Mouse (Mus musculus) liver, embryonic 15.5 days (tissue): ENCODE data around the gene Pde4a. TPM values are rescaled to one million over a fixed set of nuclear protein-coding genes. Genes with fewer than 3 reads are reported as not detected.
"Not testable (repeated sequence)": the region's sequence is repeated elsewhere in the genome, so short reads cannot be mapped to it uniquely, and the experiment has no call there.

ENCODE experiments used
- ATAC-seq: fragments of 200-750 bp; cut with Nextera tagmentation; 2 replicates; pipeline ENCODE4 v1.8.0; 2017; ENCODE audit warnings: moderate number of reproducible peaks, mild to moderate bottlenecking, moderate library complexity; ENCODE audit not compliant: insufficient read depth
- H3K27ac ChIP-seq: fragments of 300-500 bp; sonication (generic); replicated peaks from 2 replicates; pipeline ENCODE4 v1.5.1; 2015; ENCODE audit warnings: mild to moderate bottlenecking, inconsistent platforms
- H3K27me3 ChIP-seq: fragments of 300-500 bp; sonication (generic); 2 replicates; pipeline ENCODE4 v1.6.1; 2015; ENCODE audit warnings: mild to moderate bottlenecking, inconsistent platforms
- H3K36me3 ChIP-seq: fragments of 300-500 bp; sonication (generic); replicated peaks from 2 replicates; pipeline ENCODE4 v1.6.1; 2015; ENCODE audit warnings: moderate library complexity, mild to moderate bottlenecking, inconsistent platforms
- H3K4me1 ChIP-seq: fragments of 300-500 bp; sonication (generic); replicated peaks from 2 replicates; pipeline ENCODE4 v1.6.1; 2015; ENCODE audit warnings: inconsistent platforms
- H3K4me2 ChIP-seq: fragments of 300-500 bp; sonication (generic); 2 replicates; pipeline ENCODE4 v1.6.1; 2015; ENCODE audit warnings: moderate library complexity, mild to moderate bottlenecking, inconsistent platforms
- H3K4me3 ChIP-seq: fragments of 300-500 bp; sonication (generic); replicated peaks from 2 replicates; pipeline ENCODE4 v1.5.1; 2015; ENCODE audit warnings: mild to moderate bottlenecking, inconsistent platforms
- H3K9ac ChIP-seq: fragments of 300-500 bp; sonication (generic); 2 replicates; pipeline ENCODE4 v1.6.1; 2015; ENCODE audit warnings: moderate library complexity, mild to moderate bottlenecking, inconsistent platforms
- H3K9me3 ChIP-seq: fragments of 300-500 bp; sonication (generic); replicated peaks from 2 replicates; pipeline ENCODE4 v1.6.1; 2016; ENCODE audit warnings: inconsistent platforms
- WGBS: fragments of 180-500 bp; shearing (Covaris S2); methylation state at CpG from one replicate; pipeline ENCODE4 v1.1.7; 2015; ENCODE audit warnings: mixed read lengths; ENCODE audit not compliant: insufficient replicate concordance; 5-methylcytosine and 5-hydroxymethylcytosine counted together
- polyA plus RNA-seq: library from polyadenylated mRNA; unstranded; fragments of >200 nt; fragmentation: Nextera tagmentation; extraction: Ambion mirVana; gene quantifications from 2 replicates; pipeline ENCODE4 v1.2.1, GENCODE M21; 2015

Gene Pde4a
- polyA plus RNA-seq, 1 experiment from 2014 or later = 1.8 TPM

GRCm38 (mm10) chr9:21248326-21248725, 82.8 kb downstream of the Pde4a start, which contains the start of gene S1pr5:
Gene S1pr5, minus strand, starts transcription at chr9:21248443.
- Histone ChIP-seq H3K9ac (no peak within 1 kb of the TSS), H3K4me1 (peaks cover 43% of the 10 kb centered on the region), H3K4me2 (peak within 1 kb of the TSS; percentile 59), H3K9me3 (no peaks in the 10 kb centered on the region), H3K4me3 (peak within 1 kb of the TSS; percentile 32), H3K36me3 (no peaks in the 10 kb centered on the region), H3K27ac (no peak within 1 kb of the TSS), H3K27me3 (peaks cover 100% of the 10 kb centered on the region)
- no peak for ATAC-seq
- WGBS = 3% methylated on average over 30 of the region's 30 CpGs

- Histone ChIP-seq H3K27me3 (peaks cover 91% of the 10 kb centered on the region), H3K27ac (no peak overlapping the region), H3K4me3 (no peak overlapping the region), H3K4me1 (peaks cover 31% of the 10 kb centered on the region), H3K4me2 (0 out of 2 replicates have a peak overlapping the region, but pooled peaks have one; percentile 3), H3K9ac (no peak overlapping the region), H3K9me3 (no peaks in the 10 kb centered on the region), H3K36me3 (no peaks in the 10 kb centered on the region)
- ATAC-seq = peak; percentile 32; the same call in 1 of the 2 replicates
- 22% methylated on average over 17 of the region's 17 CpGs for WGBS
Measured at GRCm38 (mm10) chr9:21249629-21250508, 84.4 kb downstream of the Pde4a start.

DNA sequence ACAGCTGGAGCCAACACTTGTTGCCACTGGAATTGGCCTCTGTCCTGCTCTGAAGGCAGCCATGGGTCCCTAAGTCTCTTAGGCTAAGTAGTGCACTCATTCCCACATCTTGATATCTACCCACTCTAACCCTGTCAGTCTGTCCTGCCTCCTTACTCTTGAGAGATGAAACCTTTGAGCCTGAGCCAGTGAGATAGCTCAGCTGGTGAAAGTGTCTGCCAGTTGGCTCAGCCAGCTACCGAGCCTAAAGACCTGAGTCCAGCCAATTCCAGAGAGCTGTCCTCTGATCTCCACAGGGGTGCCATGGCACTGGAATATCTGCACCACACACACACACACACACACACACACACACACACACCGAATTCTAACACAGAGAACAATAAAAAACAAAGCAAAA, 85.0 kb downstream of the Pde4a start:
- Histone ChIP-seq H3K36me3 (no peaks in the 10 kb centered on the region), H3K4me3 (no peak overlapping the region), H3K27ac (no peak overlapping the region), H3K9ac (no peak overlapping the region), H3K9me3 (no peaks in the 10 kb centered on the region), H3K4me1 (peaks cover 25% of the 10 kb centered on the region), H3K4me2 (no peak overlapping the region), H3K27me3 (peaks cover 85% of the 10 kb centered on the region)
- 35% methylated on average over 2 of the region's 2 CpGs for WGBS
- no peak for ATAC-seq

DNA sequence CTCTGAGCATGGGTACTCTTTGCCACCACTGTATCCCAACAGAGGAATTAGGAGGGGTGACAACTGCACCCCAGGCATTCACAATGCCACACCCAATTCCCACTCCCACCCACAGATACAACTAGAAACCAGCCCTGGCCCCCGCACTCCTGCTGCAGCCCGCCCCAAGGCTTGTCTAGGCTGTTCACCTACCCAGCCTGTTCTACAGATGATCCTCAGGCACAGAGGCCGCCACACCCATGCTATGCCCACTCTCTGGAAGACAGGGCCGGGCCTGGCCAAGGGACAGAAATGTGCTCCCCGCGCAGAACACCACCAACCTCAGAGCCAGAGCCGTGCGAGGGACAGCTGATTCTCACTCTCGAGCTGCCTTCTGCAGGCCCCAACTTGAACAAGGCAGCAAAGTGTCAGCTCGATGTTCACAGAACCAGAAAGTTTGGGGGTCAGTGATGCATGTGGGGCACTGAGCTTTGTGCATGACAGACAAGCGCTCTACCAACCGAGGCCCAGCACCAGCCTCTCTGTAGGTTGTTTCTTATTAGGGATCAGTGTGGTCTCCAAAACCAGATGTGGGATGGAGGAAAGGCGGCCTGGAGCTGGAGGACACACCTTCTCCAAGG, 85.7 kb downstream of the Pde4a start:
- H3K4me3 ChIP-seq = no peak overlapping the region
- no peak overlapping the region for H3K4me2 ChIP-seq
- ATAC-seq = no peak
- peaks cover 24% of the 10 kb centered on the region for H3K4me1 ChIP-seq
- WGBS = 66% methylated on average over 13 of the region's 13 CpGs
- H3K27ac ChIP-seq = no peak overlapping the region
- H3K9me3 ChIP-seq = no peaks in the 10 kb centered on the region
- no peaks in the 10 kb centered on the region for H3K36me3 ChIP-seq
- peaks cover 78% of the 10 kb centered on the region for H3K27me3 ChIP-seq
- no peak overlapping the region for H3K9ac ChIP-seq

- Histone ChIP-seq H3K9me3 (no peaks in the 10 kb centered on the region), H3K27ac (no peak overlapping the region), H3K4me2 (no peak overlapping the region), H3K9ac (no peak overlapping the region), H3K27me3 (peaks cover 54% of the 10 kb centered on the region), H3K36me3 (no peaks in the 10 kb centered on the region), H3K4me1 (peaks cover 9% of the 10 kb centered on the region), H3K4me3 (no peak overlapping the region)
- ATAC-seq = no peak
Measured at GRCm38 (mm10) chr9:21254690-21255089, 89.2 kb downstream of the Pde4a start.

DNA sequence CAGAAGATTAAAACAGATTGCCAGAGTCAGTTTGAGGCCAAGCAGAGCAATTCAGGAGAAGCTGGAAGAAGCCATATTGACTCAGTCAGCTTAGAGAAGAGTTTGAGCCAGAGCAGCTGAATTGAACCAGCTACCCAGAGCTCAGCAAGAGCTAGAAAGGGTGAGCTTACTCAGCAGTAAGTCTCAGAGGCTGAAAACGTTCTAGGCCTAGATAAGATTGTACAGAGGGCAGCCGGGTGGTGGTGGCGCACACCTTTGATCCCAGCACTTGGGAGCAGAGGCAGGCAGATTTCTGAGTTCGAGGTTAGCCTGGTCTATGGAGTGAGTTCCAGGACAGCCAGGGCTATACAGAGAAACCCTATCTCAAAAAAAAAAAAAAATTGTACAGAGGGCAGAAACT, 90.8 kb downstream of the Pde4a start:
- 47% methylated on average over 4 of the region's 4 CpGs for WGBS
- not testable (repeated sequence) for H3K36me3 ChIP-seq, H3K4me2 ChIP-seq, H3K27ac ChIP-seq, H3K9me3 ChIP-seq, H3K9ac ChIP-seq, H3K4me3 ChIP-seq, H3K4me1 ChIP-seq, ATAC-seq
- peaks cover 37% of the 10 kb centered on the region for H3K27me3 ChIP-seq

GRCm38 (mm10) chr9:21260491-21261040, 95.1 kb downstream of the Pde4a start:
- no peak for ATAC-seq
- 57% methylated on average over 6 of the region's 6 CpGs for whole genome bisulfite sequencing

GRCm38 (mm10) chr9:21261831-21262230, 96.3 kb downstream of the Pde4a start:
- ATAC-seq = no peak
- H3K9me3 ChIP-seq = no peaks in the 10 kb centered on the region
- H3K27ac ChIP-seq = no peak overlapping the region
- peaks cover 49% of the 10 kb centered on the region for H3K4me1 ChIP-seq
- no peak overlapping the region for H3K4me3 ChIP-seq
- H3K9ac ChIP-seq = no peak overlapping the region
- no peak overlapping the region for H3K4me2 ChIP-seq
- WGBS = 24% methylated on average over 2 of the region's 2 CpGs
- H3K36me3 ChIP-seq = peaks cover 7% of the 10 kb centered on the region
- H3K27me3 ChIP-seq = peaks cover 11% of the 10 kb centered on the region; the same call in 1 of the 2 replicates

More at GRCm38 (mm10) chr9:21260491-21261040, 95.1 kb downstream of the Pde4a start:
- Histone ChIP-seq H3K36me3 (no peaks in the 10 kb centered on the region), H3K4me2 (no peak overlapping the region), H3K27ac (no peak overlapping the region), H3K9ac (no peak overlapping the region), H3K4me3 (no peak overlapping the region), H3K4me1 (peaks cover 38% of the 10 kb centered on the region), H3K27me3 (peaks cover 11% of the 10 kb centered on the region; the same call in 1 of the 2 replicates), H3K9me3 (no peaks in the 10 kb centered on the region)

Other genes with a start within 250 kb of the Pde4a start
- 54.5 and 59.1 TPM in 2 replicates for gene Dnmt1, start 205.8 kb upstream of the Pde4a start, polyA plus RNA-seq
- gene S1pr2, start 188.9 kb upstream of the Pde4a start, polyA plus RNA-seq = 4.2 and 4.8 TPM in 2 replicates
- 62.1 and 66.9 TPM in 2 replicates for gene Mrpl4, start 163.0 kb upstream of the Pde4a start, polyA plus RNA-seq
- 10.2 and 11.3 TPM in 2 replicates for gene Icam1, start 149.7 kb upstream of the Pde4a start, polyA plus RNA-seq
- 195 and 201 TPM in 2 replicates for gene Icam4, start 136.3 kb upstream of the Pde4a start, polyA plus RNA-seq
- gene Icam5, start 133.6 kb upstream of the Pde4a start, polyA plus RNA-seq = 0.25 and 0.43 TPM in 2 replicates
- gene Zglp1, start 98.6 kb upstream of the Pde4a start, polyA plus RNA-seq = 0.63 TPM in 1 of 2 replicates, not detected in the other
- 0.18 and 0.50 TPM in 2 replicates for gene Gm49373, start 92.6 kb upstream of the Pde4a start, polyA plus RNA-seq
- gene Fdx1l, start 92.1 kb upstream of the Pde4a start, polyA plus RNA-seq = 29.1 and 31.1 TPM in 2 replicates
- gene Gm38431, start 73.7 kb upstream of the Pde4a start, polyA plus RNA-seq = 1.9 and 2.4 TPM in 2 replicates
- gene Raver1, start 73.7 kb upstream of the Pde4a start, polyA plus RNA-seq = 21.7 and 23.4 TPM in 2 replicates
- gene Tyk2, start 34.5 kb upstream of the Pde4a start, polyA plus RNA-seq = 7.4 and 8.8 TPM in 2 replicates
- 115 and 122 TPM in 2 replicates for gene Cdc37, start 15.7 kb upstream of the Pde4a start, polyA plus RNA-seq
- gene Keap1, start 73.6 kb downstream of the Pde4a start, polyA plus RNA-seq = 27.9 and 30.5 TPM in 2 replicates
- 0.06 and 0.07 TPM in 2 replicates for gene S1pr5, start 82.7 kb downstream of the Pde4a start, polyA plus RNA-seq
- gene Atg4d, start 99.6 kb downstream of the Pde4a start, polyA plus RNA-seq = 97.2 and 118 TPM in 2 replicates
- gene Kri1, start 122.3 kb downstream of the Pde4a start, polyA plus RNA-seq = 6.0 and 6.7 TPM in 2 replicates
- 129 and 144 TPM in 2 replicates for gene Cdkn2d, start 125.7 kb downstream of the Pde4a start, polyA plus RNA-seq
- gene Ap1m2, start 146.6 kb downstream of the Pde4a start, polyA plus RNA-seq = 0.28 and 0.68 TPM in 2 replicates
- gene Slc44a2, start 155.0 kb downstream of the Pde4a start, polyA plus RNA-seq = 16.7 and 17.6 TPM in 2 replicates
- 38.8 and 42.2 TPM in 2 replicates for gene Ilf3, start 202.2 kb downstream of the Pde4a start, polyA plus RNA-seq
- 17.4 and 20.0 TPM in 2 replicates for gene Qtrt1, start 246.1 kb downstream of the Pde4a start, polyA plus RNA-seq